Mouse (Mus musculus) thymus, postnatal 25 days (tissue): ENCODE data around the gene Pbx1.

Source experiments
- DNase-seq: peaks from one replicate; pipeline ENCODE4 v3.0.0; 2022

The Pbx1 gene

DNA sequence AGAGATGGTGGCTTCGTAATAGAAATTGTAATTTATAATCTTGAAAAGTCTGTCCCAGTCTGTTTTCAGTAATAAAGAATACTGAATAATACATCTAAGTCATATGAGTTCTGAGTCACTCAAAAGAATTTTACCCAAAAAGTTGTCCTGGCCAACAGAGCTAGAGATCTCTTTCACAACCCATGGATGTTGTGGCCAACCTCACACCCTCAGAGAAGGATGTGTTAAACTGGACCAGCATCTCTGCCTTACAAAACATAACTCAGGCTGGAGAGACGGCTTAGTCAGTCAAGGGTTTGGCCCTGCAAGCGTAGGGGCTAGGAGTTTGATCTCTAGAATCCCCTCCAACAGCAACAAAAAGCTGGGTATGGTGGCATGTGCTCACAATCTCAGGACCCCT, 171.7 kb downstream of the Pbx1 start:
- DNase-seq: no peak

DNA sequence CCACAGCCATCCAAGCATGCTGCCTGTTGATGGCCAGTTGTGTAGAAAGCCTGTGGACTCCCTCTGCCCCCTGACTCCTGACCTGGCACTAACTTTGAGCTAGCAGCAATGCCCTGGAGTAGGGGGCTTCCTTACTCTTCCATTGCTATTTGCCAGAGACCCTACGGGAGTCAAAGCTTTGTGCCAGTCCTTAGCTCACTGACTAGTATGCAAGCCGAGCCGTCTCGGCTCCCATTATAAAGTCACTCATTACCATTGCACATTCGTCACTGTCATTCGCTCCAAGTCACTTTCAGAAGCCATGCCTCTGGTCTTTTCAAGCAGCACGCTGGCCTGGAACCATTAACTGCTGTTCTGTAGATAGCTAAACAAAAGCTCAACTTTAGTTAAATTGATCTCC, 173.2 kb downstream of the Pbx1 start:
- no peak for DNase-seq

GRCm38 (mm10) chr1:168255347-168255908, 176.6 kb downstream of the Pbx1 start:
- DNase-seq: no peak

DNA sequence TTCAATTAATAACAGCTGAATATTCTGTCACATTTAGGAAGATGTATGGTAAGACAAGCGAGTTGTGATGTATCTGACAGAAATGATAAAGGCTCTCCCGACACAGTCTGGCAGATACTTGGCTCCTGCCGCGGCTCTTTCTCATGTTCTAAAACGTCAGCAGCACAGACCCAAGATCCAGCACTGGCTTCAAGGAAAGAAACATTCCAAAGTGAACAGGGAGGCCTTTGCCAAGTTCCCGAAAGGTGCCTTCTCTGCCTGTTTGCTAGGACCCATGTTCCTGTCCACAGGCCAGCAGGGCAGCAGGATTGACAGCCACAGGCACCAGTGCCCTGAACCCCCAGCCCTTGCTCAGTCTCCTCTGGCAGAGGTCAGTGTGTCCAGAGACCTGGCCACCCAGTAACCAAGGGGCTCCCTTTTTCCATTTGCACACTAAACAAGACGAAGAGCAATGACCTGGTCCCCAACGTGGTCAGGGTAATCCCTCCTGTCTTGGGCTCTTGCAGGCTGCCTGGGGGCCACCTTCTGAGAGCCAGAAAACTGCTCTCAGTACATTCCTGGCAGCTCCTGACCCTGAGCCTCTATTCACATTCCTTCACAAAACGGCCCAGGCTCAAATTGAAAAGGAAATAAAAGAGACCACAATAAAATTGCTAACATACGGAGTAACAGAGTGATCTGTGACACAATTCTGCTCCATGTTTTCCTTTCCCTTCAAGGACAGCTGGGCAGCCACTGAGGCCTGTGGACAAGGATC, 184.9 kb downstream of the Pbx1 start:
- no peak for DNase-seq

- no peak for DNase-seq
These were observed 186.5 kb downstream of the Pbx1 start for GRCm38 (mm10) chr1:168245539-168245938.

DNA sequence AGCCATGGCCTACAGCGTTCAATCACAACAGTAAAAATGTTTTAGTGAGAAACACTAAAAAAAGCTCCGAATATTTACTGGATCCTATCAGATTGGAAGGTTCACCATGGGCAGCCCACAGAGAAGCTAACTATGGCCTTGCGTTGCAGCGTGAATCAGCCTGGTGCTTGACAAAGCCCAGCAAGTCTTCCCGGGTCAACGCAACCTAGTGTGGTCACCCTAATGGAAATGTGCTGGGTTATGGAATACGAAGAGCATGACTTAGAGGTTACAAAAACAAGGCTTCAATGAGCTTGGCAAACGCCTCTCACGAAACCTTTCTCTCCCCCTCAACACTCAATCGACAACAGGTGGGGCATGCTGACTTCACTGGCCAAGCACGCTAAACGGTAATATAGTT, 188.3 kb downstream of the Pbx1 start:
- DNase-seq: no peak

DNA sequence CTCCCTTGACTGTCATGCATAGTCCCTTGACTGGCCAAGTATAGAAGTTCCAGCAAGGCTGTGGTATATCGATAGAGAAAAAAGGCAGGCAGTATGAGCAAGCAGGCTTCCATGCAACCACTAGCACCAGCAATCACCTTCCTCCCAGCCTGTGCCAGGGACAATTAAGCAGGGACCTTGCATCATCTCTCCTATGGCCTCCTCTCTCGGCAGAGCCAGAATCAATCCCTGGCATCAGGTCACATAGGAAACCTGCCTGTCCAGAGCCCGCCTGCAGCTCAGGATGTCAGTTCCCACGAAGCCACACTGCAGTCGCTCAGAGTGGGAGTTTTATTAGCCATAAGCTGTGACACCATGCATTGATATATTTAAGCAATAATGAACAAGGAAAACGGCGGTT, 189.0 kb downstream of the Pbx1 start:
- no peak for DNase-seq

- DNase-seq: no peak
These were observed 190.8 kb downstream of the Pbx1 start for GRCm38 (mm10) chr1:168241316-168241715.

DNA sequence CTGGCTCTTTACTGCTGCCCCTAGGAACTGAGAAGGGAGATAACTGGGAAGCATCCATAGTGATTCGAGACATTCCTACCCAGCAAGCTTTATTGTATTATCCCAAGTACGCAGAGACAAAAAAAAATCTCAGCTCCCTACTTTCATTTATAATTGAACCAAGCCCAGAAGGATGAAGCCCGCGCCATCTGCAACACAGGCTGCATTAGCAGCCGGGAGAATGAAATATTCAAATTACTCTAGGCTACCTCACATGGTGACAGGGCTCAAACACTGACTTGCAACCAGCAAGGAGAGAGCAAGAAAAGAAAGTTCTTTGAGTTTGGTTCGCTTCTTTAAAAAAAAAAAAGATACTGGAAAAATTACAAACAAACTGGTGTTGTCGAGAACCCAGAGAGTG, 191.2 kb downstream of the Pbx1 start:
- DNase-seq: no peak

GRCm38 (mm10) chr1:168240386-168240785, 191.7 kb downstream of the Pbx1 start:
- DNase-seq: no peak

DNA sequence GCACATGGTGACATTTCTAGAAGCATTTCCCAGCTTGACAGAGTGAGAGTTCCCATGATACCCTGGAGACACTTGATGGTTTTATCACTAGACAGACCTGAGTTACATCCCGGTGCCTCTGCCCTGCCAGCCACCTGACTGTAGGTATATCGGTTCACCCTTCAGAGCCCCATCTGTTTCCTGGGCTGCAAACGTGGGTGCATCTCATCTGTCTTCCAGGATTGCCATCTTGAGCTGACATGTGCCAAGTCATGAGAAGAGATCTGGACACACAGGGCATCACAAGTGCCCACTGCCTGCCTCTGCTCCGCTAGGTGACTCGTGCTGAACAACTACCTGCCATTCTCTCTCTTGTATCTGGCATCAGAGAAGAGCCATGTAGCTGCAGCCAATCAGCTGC, 196.0 kb downstream of the Pbx1 start:
- no peak for DNase-seq

DNA sequence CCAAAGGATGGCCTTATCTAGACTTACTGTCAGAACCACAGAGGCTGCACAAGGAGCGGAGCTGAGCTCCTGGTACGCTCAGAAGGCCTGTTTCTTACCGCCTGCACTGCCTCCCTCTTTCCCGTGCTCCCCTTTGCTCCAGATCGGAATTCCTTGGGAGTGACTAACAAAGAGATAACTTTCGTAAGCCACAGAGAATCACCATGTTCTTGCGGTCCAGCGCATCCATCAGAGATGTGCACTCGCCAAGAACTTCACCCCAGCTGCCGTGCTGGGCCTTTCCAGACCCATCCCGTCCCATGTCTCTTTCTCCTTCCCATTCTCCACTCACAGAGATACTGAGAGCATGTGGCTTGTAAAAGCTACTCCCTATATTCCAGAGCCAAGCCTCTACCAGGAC, 197.7 kb downstream of the Pbx1 start:
- DNase-seq: no peak

GRCm38 (mm10) chr1:168233182-168233581, 198.9 kb downstream of the Pbx1 start:
- DNase-seq: no peak

- no peak for DNase-seq
These were observed 200.3 kb downstream of the Pbx1 start for GRCm38 (mm10) chr1:168231548-168232429.

GRCm38 (mm10) chr1:168230858-168231257, 201.2 kb downstream of the Pbx1 start:
- no peak for DNase-seq

GRCm38 (mm10) chr1:168230134-168230533, 201.9 kb downstream of the Pbx1 start:
- no peak for DNase-seq

DNA sequence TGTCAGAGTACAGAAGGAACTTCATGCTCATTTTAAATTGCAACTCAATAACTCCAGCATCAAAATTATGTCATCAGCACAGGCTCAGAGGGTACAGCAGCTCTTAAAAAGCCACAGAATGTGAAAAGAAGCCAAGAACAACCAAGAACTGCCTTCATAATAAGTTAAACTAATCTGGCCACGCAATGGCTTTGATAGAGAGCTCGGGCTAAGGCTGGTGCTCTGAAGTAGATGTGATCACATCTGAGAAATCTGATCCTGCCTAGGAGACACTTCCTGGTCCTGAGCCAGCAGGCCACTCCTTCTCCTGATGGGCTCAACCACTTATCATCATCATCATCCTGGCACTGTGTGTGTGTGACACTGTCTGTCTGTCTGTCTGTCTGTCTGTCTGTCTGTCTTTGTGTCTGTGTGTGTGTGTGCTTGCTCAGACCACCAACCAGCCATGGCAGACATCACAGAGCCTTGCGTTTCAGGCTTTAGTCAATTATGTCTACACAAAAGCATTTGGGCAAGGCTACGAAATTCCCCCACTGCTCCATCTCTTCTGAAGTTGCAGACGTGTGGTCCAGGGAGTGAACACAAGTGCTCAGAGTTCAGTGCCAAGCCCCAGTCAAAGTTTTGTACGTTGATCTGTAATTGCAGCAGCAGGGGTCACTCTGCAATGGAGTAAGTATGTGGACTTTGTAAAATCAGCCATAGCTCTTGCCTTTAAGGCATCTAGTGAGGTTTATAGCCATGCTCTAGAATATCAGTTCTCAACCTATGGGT, 203.1 kb downstream of the Pbx1 start:
- DNase-seq: no peak

GRCm38 (mm10) chr1:168226150-168226549, 205.9 kb downstream of the Pbx1 start:
- DNase-seq: no peak

DNA sequence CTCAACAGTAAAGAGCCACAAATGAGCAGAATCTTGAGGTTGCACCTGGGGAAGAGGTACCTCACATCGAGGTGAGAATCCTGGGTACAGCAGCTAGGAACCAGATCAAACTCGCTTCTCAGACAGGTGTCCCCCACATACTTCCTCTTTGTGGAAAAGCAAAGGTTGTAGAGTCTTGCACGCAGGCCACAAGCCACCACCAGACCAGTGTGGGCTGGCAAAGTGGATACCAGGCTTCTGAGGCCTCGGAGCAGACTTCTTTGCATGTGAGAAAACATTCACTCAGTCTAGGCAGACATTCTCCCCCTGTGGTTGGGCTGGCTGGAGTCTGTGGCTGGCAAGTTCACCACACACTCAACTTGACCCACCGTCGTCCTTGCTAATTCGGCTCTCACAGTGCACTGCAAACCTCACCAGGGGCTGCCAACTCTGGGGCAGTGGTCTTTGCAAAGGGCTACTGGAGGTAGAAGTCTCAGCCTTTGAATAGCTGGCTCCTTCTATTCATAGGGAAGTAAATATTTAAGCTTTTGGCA, 206.4 kb downstream of the Pbx1 start:
- no peak for DNase-seq

GRCm38 (mm10) chr1:168224218-168224617, 207.9 kb downstream of the Pbx1 start:
- DNase-seq: no peak

DNA sequence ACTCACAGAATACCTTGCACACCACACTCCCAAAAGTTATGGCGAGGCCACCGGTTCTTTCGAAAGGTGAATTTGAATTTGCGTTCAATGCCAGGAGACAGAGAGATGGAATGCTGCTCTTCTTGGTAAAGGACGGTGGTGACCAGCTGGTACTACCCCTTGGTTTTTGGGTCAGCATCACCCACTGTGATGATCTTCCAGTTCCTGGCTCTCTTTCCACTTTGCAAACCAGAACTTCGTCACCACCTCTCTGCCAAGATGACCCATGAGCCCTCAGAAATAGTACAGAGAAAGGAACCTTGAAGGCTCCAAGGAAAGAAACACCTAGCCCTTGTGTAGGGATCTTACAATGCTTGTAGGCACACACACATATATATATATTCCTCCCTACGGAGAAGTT, 209.3 kb downstream of the Pbx1 start:
- no peak for DNase-seq

GRCm38 (mm10) chr1:168221071-168221521, 211.0 kb downstream of the Pbx1 start:
- DNase-seq: no peak
